Mouse (Mus musculus) lung, adult 18-20 months (tissue): ENCODE results near the gene Lima1.

ENCODE experiments used
- DNase-seq, 2 experiments: peaks; one replicate each; pipeline ENCODE4 v3.0.0; 2022; ENCODE audit warnings: mixed read lengths in 2 of 2

The Lima1 gene

GRCm38 (mm10) chr15:99866450-99867221 is 8.6 kb downstream of the Lima1 start:
- peak; percentile 80 to 86 for DNase-seq

- DNase-seq: peak; percentile 82 to 86
These were observed 9.3 kb downstream of the Lima1 start for GRCm38 (mm10) chr15:99865942-99866341.

GRCm38 (mm10) chr15:99865494-99865941 is 9.7 kb downstream of the Lima1 start:
- no peak for DNase-seq

- peak; percentile 53 to 61 for DNase-seq
These were observed 10.2 kb downstream of the Lima1 start for GRCm38 (mm10) chr15:99865046-99865445.

- DNase-seq: no peak
These were observed 11.5 kb downstream of the Lima1 start for GRCm38 (mm10) chr15:99863786-99864185.

GRCm38 (mm10) chr15:99863358-99863757 is 11.9 kb downstream of the Lima1 start:
- no peak for DNase-seq

GRCm38 (mm10) chr15:99862473-99862872 is 12.8 kb downstream of the Lima1 start:
- DNase-seq: no peak

- DNase-seq: no peak
These were observed 13.3 kb downstream of the Lima1 start for GRCm38 (mm10) chr15:99861955-99862354.

- DNase-seq: no peak
These were observed 13.7 kb downstream of the Lima1 start for GRCm38 (mm10) chr15:99861536-99861935.

- no peak for DNase-seq
These were observed 15.4 kb downstream of the Lima1 start for GRCm38 (mm10) chr15:99859644-99860392.

- DNase-seq: peak in 1 of 2 experiments; percentile 24
These were observed 17.8 kb downstream of the Lima1 start for GRCm38 (mm10) chr15:99857479-99857878.

- DNase-seq: no peak
These were observed 20.1 kb downstream of the Lima1 start for GRCm38 (mm10) chr15:99855119-99855518.

- DNase-seq: no peak
These were observed 22.5 kb downstream of the Lima1 start for GRCm38 (mm10) chr15:99852606-99853237.

- DNase-seq: no peak
These were observed 25.0 kb downstream of the Lima1 start for GRCm38 (mm10) chr15:99850265-99850664.

- DNase-seq: no peak
These were observed 27.3 kb downstream of the Lima1 start for GRCm38 (mm10) chr15:99847937-99848336.

GRCm38 (mm10) chr15:99847207-99847881 is 27.9 kb downstream of the Lima1 start:
- no peak for DNase-seq

GRCm38 (mm10) chr15:99846633-99847032 is 28.6 kb downstream of the Lima1 start:
- DNase-seq: no peak

- DNase-seq: no peak
These were observed 31.4 kb downstream of the Lima1 start for GRCm38 (mm10) chr15:99843856-99844255.

GRCm38 (mm10) chr15:99839910-99840309 is 35.3 kb downstream of the Lima1 start:
- peak; percentile 82 to 88 for DNase-seq

GRCm38 (mm10) chr15:99839165-99839840 is 36.0 kb downstream of the Lima1 start:
- no peak for DNase-seq

- no peak for DNase-seq
These were observed 37.7 kb downstream of the Lima1 start for GRCm38 (mm10) chr15:99837561-99837960.

GRCm38 (mm10) chr15:99835191-99835590 is 40.1 kb downstream of the Lima1 start:
- peak; percentile 47 to 61 for DNase-seq
